Mouse (Mus musculus): Measurements from ENCODE around the gene Sprr4.
"Not testable (repeated sequence)": the region's sequence is repeated elsewhere in the genome, so short reads cannot be mapped to it uniquely, and the experiment has no call there.

Sprr4 gene

GRCm38 (mm10) chr3:92500393-92500792 lies at the start of gene Sprr4:
Gene Sprr4, minus strand, starts transcription at chr3:92500493.
- DNase-seq (ENCODE audit: low spot score in 2 of 2) = no peak

GRCm38 (mm10) chr3:92534411-92534810 lies 34.1 kb upstream of the Sprr4 start, which contains the start of gene 2310046K23Rik:
Gene 2310046K23Rik, minus strand, starts transcription at chr3:92534511.
- DNase-seq (ENCODE audit: low spot score in 2 of 2) = no peak

- DNase-seq (ENCODE audit: low spot score in 2 of 2) = no peak
Measured at GRCm38 (mm10) chr3:92512325-92512724, 12.0 kb upstream of the Sprr4 start.

GRCm38 (mm10) chr3:92510786-92511185 lies 10.5 kb upstream of the Sprr4 start:
- DNase-seq (ENCODE audit: low spot score in 2 of 2) = no peak

GRCm38 (mm10) chr3:92508185-92508584 lies 7.9 kb upstream of the Sprr4 start:
- DNase-seq (ENCODE audit: low spot score in 2 of 2) = no peak

GRCm38 (mm10) chr3:92503528-92503927 lies 3.2 kb upstream of the Sprr4 start:
- DNase-seq (ENCODE audit: low spot score in 2 of 2) = no peak

GRCm38 (mm10) chr3:92490262-92490661 lies 10.0 kb downstream of the Sprr4 start:
- DNase-seq (ENCODE audit: low spot score in 2 of 2) = not testable (repeated sequence)

GRCm38 (mm10) chr3:92486307-92486706 lies 14.0 kb downstream of the Sprr4 start:
- no peak for DNase-seq (ENCODE audit: low spot score in 2 of 2)

- DNase-seq (ENCODE audit: low spot score in 2 of 2) = no peak
Measured at GRCm38 (mm10) chr3:92485863-92486262, 14.4 kb downstream of the Sprr4 start, which contains the start of gene Sprr1a. Gene Sprr1a, minus strand, starts transcription at chr3:92485895.

GRCm38 (mm10) chr3:92481249-92481648 lies 19.0 kb downstream of the Sprr4 start:
- DNase-seq (ENCODE audit: low spot score in 2 of 2) = not testable (repeated sequence)

- no peak for DNase-seq (ENCODE audit: low spot score in 2 of 2)
Measured at GRCm38 (mm10) chr3:92470111-92470510, 30.2 kb downstream of the Sprr4 start.

GRCm38 (mm10) chr3:92467424-92467823 lies 32.9 kb downstream of the Sprr4 start:
- no peak for DNase-seq (ENCODE audit: low spot score in 2 of 2)

- DNase-seq (ENCODE audit: low spot score in 2 of 2) = no peak
Measured at GRCm38 (mm10) chr3:92466576-92466975, 33.7 kb downstream of the Sprr4 start.

- no peak for DNase-seq (ENCODE audit: low spot score in 2 of 2)
Measured at GRCm38 (mm10) chr3:92458620-92459019, 41.7 kb downstream of the Sprr4 start, which contains the start of gene Sprr3. Gene Sprr3, minus strand, starts transcription at chr3:92458720.

GRCm38 (mm10) chr3:92455151-92455550 lies 45.1 kb downstream of the Sprr4 start:
- no peak for DNase-seq (ENCODE audit: low spot score in 2 of 2)

All from thymus, postnatal 10 days (tissue).